Mouse (Mus musculus): ENCODE measurements around the gene Nprl3. TPM values are rescaled to one million over a fixed set of nuclear protein-coding genes. Genes with fewer than 3 reads are reported as not detected.

Nprl3 gene
- polyA plus RNA-seq, 1 experiment from 2014 or later: 50.2 TPM

DNA sequence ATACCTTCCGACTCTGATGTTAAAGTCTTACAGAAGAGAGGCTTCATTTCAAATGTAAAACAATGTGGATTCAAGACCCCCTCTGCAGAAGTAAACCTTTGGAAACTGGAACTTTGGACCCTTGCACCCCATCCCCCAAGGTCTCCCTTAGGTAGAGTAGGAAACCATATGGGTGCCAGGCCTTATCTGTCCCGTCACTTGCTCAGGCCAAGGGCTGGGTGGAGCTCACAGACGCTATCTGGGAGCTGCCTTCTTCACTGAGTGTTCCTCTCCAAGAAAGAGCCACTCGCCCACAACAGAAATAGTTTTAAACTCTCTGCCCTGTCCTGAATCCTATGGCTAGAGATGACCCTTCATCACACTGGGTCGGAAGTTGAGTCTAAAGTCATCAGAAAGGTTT lies 1.4 kb upstream of the Nprl3 start:
- WGBS: 87% methylated on average over 5 of the region's 5 CpGs

DNA sequence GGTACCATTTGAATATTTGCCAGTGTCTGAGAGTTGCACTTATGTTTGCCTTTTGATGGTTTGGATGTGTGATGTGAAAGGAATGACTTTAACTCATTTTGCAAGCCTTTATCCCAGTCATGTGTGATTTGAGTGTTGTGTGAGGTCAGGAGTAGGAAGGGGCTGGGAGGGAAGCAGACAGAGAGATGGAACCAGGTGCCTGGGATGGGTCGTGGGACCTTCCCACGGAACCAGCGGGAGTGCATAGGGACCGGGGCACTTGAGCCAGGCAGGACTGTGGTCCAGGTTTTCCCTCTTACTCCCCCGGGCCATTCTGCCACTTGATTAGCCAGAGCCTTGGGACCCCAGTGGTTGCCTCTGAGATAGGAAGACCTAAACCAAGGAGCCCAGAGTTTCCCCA lies 457 bp upstream of the Nprl3 start:
- Histone ChIP-seq H3K9me3 (ENCODE audit: low read length) (no peaks in the 10 kb centered on the region), H3K27me3 (ENCODE audit: insufficient read depth, low read length) (peaks cover 3% of the 10 kb centered on the region; the same call in 1 of the 2 replicates), H3K4me3 (ENCODE audit: low read length) (peak overlapping the region; percentile 87), H3K27ac (ENCODE audit: low read length) (peak overlapping the region; percentile 60; the same call in 1 of the 2 replicates), H3K4me2 (replicated peaks; ENCODE audit: low read depth, low read length) (peak overlapping the region; percentile 72), H3K36me3 (ENCODE audit: insufficient read depth, low read length) (no peaks in the 10 kb centered on the region), H3K4me1 (ENCODE audit: insufficient read depth, low read length) (peaks cover 15% of the 10 kb centered on the region), H3K9ac (replicated peaks; ENCODE audit: low read length) (peak overlapping the region; percentile 94)
- WGBS: 19% methylated on average over 5 of the region's 5 CpGs
- ATAC-seq (ENCODE audit: low FRiP score, low TSS enrichment): peak; percentile 33

More for the DNA sequence above, 1.4 kb upstream of the Nprl3 start:
- no peak for ATAC-seq (ENCODE audit: low FRiP score, low TSS enrichment)
- Histone ChIP-seq H3K4me2 (replicated peaks; ENCODE audit: low read depth, low read length) (no peak overlapping the region), H3K9ac (replicated peaks; ENCODE audit: low read length) (no peak overlapping the region), H3K27ac (ENCODE audit: low read length) (no peak overlapping the region), H3K36me3 (ENCODE audit: insufficient read depth, low read length) (no peaks in the 10 kb centered on the region), H3K9me3 (ENCODE audit: low read length) (no peaks in the 10 kb centered on the region), H3K4me1 (ENCODE audit: insufficient read depth, low read length) (peaks cover 15% of the 10 kb centered on the region), H3K27me3 (ENCODE audit: insufficient read depth, low read length) (peaks cover 3% of the 10 kb centered on the region; the same call in 1 of the 2 replicates), H3K4me3 (ENCODE audit: low read length) (no peak overlapping the region)

DNA sequence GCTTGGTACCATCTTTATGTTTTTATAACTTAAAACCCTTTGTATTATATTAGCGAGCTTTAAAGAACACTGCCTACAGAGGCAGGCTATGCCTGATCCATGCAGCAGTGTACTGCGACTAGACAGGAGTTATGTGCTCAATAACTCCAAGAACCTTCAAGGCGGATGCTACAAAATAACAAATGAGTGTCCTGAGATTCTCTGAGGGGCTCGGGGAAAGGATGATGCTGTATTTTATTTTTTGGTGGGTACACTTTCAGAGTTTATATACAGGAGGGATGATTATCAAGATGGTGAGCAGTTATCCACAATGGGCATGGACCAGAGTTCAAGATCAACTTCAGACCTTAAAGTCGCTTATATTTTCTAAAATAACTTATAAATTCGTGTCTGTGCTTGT lies 731 bp downstream of the Nprl3 start:
- H3K36me3 ChIP-seq (ENCODE audit: insufficient read depth, low read length): no peaks in the 10 kb centered on the region

GRCm38 (mm10) chr11:32266194-32266593 lies 1.3 kb downstream of the Nprl3 start:
- Histone ChIP-seq H3K36me3 (ENCODE audit: insufficient read depth, low read length) (no peaks in the 10 kb centered on the region), H3K4me1 (ENCODE audit: insufficient read depth, low read length) (peaks cover 15% of the 10 kb centered on the region), H3K4me2 (replicated peaks; ENCODE audit: low read depth, low read length) (no peak overlapping the region), H3K27ac (ENCODE audit: low read length) (no peak overlapping the region), H3K9ac (replicated peaks; ENCODE audit: low read length) (0 out of 2 replicates have a peak overlapping the region, but pooled peaks have one; percentile 18), H3K9me3 (ENCODE audit: low read length) (no peaks in the 10 kb centered on the region), H3K4me3 (ENCODE audit: low read length) (no peak overlapping the region), H3K27me3 (ENCODE audit: insufficient read depth, low read length) (no peaks in the 10 kb centered on the region)
- no peak for ATAC-seq (ENCODE audit: low FRiP score, low TSS enrichment)
- WGBS: 91% methylated on average over 6 of the region's 6 CpGs

More for the DNA sequence above, 731 bp downstream of the Nprl3 start:
- ATAC-seq (ENCODE audit: low FRiP score, low TSS enrichment): no peak
- 22% methylated on average over 6 of the region's 6 CpGs for WGBS
- Histone ChIP-seq H3K9ac (replicated peaks; ENCODE audit: low read length) (peak overlapping the region; percentile 94), H3K9me3 (ENCODE audit: low read length) (no peaks in the 10 kb centered on the region), H3K4me1 (ENCODE audit: insufficient read depth, low read length) (peaks cover 15% of the 10 kb centered on the region), H3K4me2 (replicated peaks; ENCODE audit: low read depth, low read length) (peak overlapping the region; percentile 72), H3K27me3 (ENCODE audit: insufficient read depth, low read length) (peaks cover 3% of the 10 kb centered on the region; the same call in 1 of the 2 replicates), H3K27ac (ENCODE audit: low read length) (peak overlapping the region; percentile 96), H3K4me3 (ENCODE audit: low read length) (peak overlapping the region; percentile 87)

DNA sequence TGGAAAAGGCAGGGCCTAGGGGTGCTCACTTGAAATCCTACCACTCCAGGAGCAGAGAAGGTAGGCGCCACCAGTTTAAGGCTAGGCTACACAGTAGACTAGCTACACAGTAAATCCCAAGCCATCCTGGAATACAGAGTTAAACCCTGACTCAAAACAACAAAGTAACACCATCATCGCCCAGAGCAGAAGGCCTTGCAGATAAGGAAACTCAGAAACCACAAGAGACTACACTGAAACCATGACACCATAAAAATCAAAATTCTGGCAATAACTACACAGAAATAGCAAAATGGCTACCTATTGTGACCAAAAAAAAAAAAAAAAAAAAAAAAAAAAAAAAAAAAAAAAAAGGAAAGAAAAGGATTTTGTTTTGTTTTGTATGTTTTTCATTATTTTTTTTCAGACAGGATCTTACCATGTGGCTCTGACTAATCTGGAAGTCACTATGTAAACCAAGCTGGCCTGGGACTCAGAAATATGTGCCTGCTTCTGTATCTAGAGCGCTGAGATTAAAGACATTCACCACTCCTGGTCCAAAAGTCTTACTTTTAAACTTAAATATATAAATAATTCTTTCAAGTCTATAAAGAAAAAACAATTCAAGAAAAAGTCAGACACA lies 2.3 kb downstream of the Nprl3 start:
- Histone ChIP-seq H3K27me3 (ENCODE audit: insufficient read depth, low read length) (no peaks in the 10 kb centered on the region), H3K36me3 (ENCODE audit: insufficient read depth, low read length) (no peaks in the 10 kb centered on the region), H3K4me2 (replicated peaks; ENCODE audit: low read depth, low read length) (no peak overlapping the region), H3K9me3 (ENCODE audit: low read length) (no peaks in the 10 kb centered on the region), H3K9ac (replicated peaks; ENCODE audit: low read length) (no peak overlapping the region), H3K4me3 (ENCODE audit: low read length) (no peak overlapping the region), H3K4me1 (ENCODE audit: insufficient read depth, low read length) (peaks cover 15% of the 10 kb centered on the region), H3K27ac (ENCODE audit: low read length) (no peak overlapping the region)
- no peak for ATAC-seq (ENCODE audit: low FRiP score, low TSS enrichment)
- WGBS: 95% methylated on average over 3 of the region's 3 CpGs

DNA sequence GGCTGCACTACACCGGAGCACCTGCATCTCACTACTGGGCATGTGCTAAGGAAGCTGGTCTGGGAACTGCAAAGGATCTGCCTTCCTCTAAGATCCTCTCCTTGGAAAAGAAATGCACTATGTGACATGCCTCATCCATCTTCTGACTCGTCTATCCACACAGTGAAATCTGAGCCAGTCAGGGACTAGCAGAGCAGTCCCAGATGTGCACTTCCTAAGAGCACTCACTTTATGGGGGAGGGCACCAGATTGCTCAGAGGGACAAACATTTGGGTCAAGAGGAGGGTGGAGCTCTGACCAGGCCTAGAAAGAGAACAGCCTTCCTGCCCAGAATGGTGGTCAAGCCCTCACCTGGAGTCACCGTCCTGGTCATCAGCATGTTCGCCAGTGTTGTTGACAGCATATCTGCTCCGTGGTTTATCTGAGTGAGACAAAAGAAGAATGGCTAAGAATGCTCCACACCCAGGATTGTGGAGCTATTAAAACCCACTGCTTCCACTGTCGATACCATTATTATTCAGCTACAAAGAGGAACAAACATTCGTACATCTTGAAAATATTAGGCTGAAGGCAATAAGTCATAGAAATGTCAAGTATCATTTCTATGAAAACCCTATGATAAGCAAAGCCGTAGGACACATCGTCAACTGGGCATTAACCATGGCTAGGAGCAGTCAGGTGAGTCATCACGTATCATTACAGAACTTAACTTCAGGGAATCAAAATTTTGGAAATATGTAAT lies 4.7 kb downstream of the Nprl3 start:
- Histone ChIP-seq H3K9ac (replicated peaks; ENCODE audit: low read length) (no peak overlapping the region), H3K36me3 (ENCODE audit: insufficient read depth, low read length) (no peaks in the 10 kb centered on the region), H3K4me2 (replicated peaks; ENCODE audit: low read depth, low read length) (no peak overlapping the region), H3K27ac (ENCODE audit: low read length) (no peak overlapping the region), H3K4me3 (ENCODE audit: low read length) (no peak overlapping the region), H3K9me3 (ENCODE audit: low read length) (no peaks in the 10 kb centered on the region), H3K27me3 (ENCODE audit: insufficient read depth, low read length) (no peaks in the 10 kb centered on the region), H3K4me1 (ENCODE audit: insufficient read depth, low read length) (peaks cover 11% of the 10 kb centered on the region)
- 62% methylated on average over 10 of the region's 10 CpGs for WGBS
- peak; percentile 59 for ATAC-seq (ENCODE audit: low FRiP score, low TSS enrichment)

DNA sequence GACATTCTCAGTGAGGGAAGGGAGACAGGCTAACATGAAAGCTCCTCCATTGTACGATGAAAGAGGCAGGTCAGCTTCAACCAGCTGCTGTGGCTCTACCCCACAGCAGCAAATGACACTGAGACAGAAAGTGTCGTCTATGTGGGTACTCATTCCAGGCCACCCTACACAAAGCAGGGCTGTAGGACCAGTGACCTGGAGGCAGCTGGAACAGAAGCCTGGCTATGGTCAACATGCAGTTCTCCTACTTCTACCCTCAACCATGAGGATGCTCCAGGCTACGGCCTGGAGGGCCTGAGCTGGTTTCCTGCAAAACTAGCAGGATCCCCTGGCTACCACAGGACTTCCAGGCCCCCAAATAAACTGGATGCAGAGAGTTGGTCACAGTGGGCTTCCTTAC lies 10.9 kb downstream of the Nprl3 start:
- no peaks in the 10 kb centered on the region for H3K4me1 ChIP-seq (ENCODE audit: insufficient read depth, low read length)
- H3K4me3 ChIP-seq (ENCODE audit: low read length): no peak overlapping the region
- H3K9ac ChIP-seq (replicated peaks; ENCODE audit: low read length): no peak overlapping the region
- no peaks in the 10 kb centered on the region for H3K27me3 ChIP-seq (ENCODE audit: insufficient read depth, low read length)
- 89% methylated on average over 3 of the region's 3 CpGs for WGBS
- H3K36me3 ChIP-seq (ENCODE audit: insufficient read depth, low read length): peaks cover 4% of the 10 kb centered on the region
- no peak overlapping the region for H3K27ac ChIP-seq (ENCODE audit: low read length)
- H3K9me3 ChIP-seq (ENCODE audit: low read length): no peaks in the 10 kb centered on the region
- H3K4me2 ChIP-seq (replicated peaks; ENCODE audit: low read depth, low read length): no peak overlapping the region
- no peak for ATAC-seq (ENCODE audit: low FRiP score, low TSS enrichment)

- ATAC-seq (ENCODE audit: low FRiP score, low TSS enrichment): no peak
- WGBS: 81% methylated on average over 1 of the region's 1 CpGs
Observed at GRCm38 (mm10) chr11:32256146-32256545, 11.4 kb downstream of the Nprl3 start.

DNA sequence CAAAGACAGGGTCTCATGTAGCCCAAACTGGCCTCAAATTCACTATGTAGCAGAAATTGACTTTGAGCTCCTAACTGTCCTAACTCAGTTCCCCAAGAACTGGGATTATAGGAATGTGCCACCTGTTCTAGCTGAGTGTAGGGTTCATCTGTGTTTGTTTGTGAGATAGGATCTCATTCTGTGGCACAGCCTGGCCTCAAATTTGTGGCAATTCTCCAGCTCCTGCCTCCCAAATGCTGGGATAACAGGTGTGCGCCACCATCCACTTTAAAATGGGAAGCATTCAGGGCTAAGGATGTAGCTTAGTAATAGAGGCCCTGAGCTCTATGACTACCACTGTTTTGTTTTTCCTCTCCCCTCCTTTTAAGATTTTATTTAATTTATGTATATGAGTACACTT lies 14.4 kb downstream of the Nprl3 start:
- no peak overlapping the region for H3K4me3 ChIP-seq (ENCODE audit: low read length)
- 97% methylated on average over 1 of the region's 1 CpGs for WGBS
- peaks cover 9% of the 10 kb centered on the region for H3K36me3 ChIP-seq (ENCODE audit: insufficient read depth, low read length)
- H3K9ac ChIP-seq (replicated peaks; ENCODE audit: low read length): no peak overlapping the region
- no peaks in the 10 kb centered on the region for H3K9me3 ChIP-seq (ENCODE audit: low read length)
- no peaks in the 10 kb centered on the region for H3K4me1 ChIP-seq (ENCODE audit: insufficient read depth, low read length)
- no peak overlapping the region for H3K4me2 ChIP-seq (replicated peaks; ENCODE audit: low read depth, low read length)
- H3K27ac ChIP-seq (ENCODE audit: low read length): no peak overlapping the region
- H3K27me3 ChIP-seq (ENCODE audit: insufficient read depth, low read length): no peaks in the 10 kb centered on the region
- ATAC-seq (ENCODE audit: low FRiP score, low TSS enrichment): no peak

More at GRCm38 (mm10) chr11:32256146-32256545, 11.4 kb downstream of the Nprl3 start:
- Histone ChIP-seq H3K4me1 (ENCODE audit: insufficient read depth, low read length) (no peaks in the 10 kb centered on the region), H3K27ac (ENCODE audit: low read length) (no peak overlapping the region), H3K9me3 (ENCODE audit: low read length) (no peaks in the 10 kb centered on the region), H3K4me2 (replicated peaks; ENCODE audit: low read depth, low read length) (no peak overlapping the region), H3K9ac (replicated peaks; ENCODE audit: low read length) (no peak overlapping the region), H3K36me3 (ENCODE audit: insufficient read depth, low read length) (peaks cover 4% of the 10 kb centered on the region), H3K27me3 (ENCODE audit: insufficient read depth, low read length) (no peaks in the 10 kb centered on the region), H3K4me3 (ENCODE audit: low read length) (no peak overlapping the region)
